Mouse (Mus musculus): ENCODE results near the gene Adamts9. TPM values are rescaled to one million over a fixed set of nuclear protein-coding genes. Genes with fewer than 3 reads are reported as not detected.

Gene Adamts9
- polyA plus RNA-seq, 1 experiment from 2014 or later, result 11.2 TPM

GRCm38 (mm10) chr6:92822006-92822405 lies 121.3 kb downstream of the Adamts9 start:
- Histone ChIP-seq H3K4me1 (no peaks in the 10 kb centered on the region), H3K36me3 (0 out of 2 replicates have a peak, but pooled peaks cover 3% of the 10 kb centered on the region), H3K4me3 (no peak overlapping the region), H3K27me3 (no peaks in the 10 kb centered on the region), H3K27ac (no peak overlapping the region), H3K9me3 (no peaks in the 10 kb centered on the region), H3K4me2 (no peak overlapping the region), H3K9ac (no peak overlapping the region)
- 74% methylated on average over 6 of the region's 6 CpGs for whole genome bisulfite sequencing
- ATAC-seq (ENCODE audit: borderline replicate concordance, extremely low read depth, low FRiP score, low TSS enrichment), result no peak

GRCm38 (mm10) chr6:92821606-92822005 lies 121.7 kb downstream of the Adamts9 start:
- peaks cover 3% of the 10 kb centered on the region; the same call in 1 of the 2 replicates for H3K36me3 ChIP-seq

GRCm38 (mm10) chr6:92817661-92818060 lies 125.6 kb downstream of the Adamts9 start:
- H3K4me2 ChIP-seq, result no peak overlapping the region

More at GRCm38 (mm10) chr6:92821606-92822005, 121.7 kb downstream of the Adamts9 start:
- no peaks in the 10 kb centered on the region for H3K9me3 ChIP-seq
- WGBS, result 72% methylated on average over 5 of the region's 5 CpGs
- peaks cover 3% of the 10 kb centered on the region for H3K4me1 ChIP-seq
- H3K9ac ChIP-seq, result no peak overlapping the region
- no peaks in the 10 kb centered on the region for H3K27me3 ChIP-seq
- H3K4me2 ChIP-seq, result no peak overlapping the region
- H3K27ac ChIP-seq, result no peak overlapping the region
- H3K4me3 ChIP-seq, result no peak overlapping the region
- no peak for ATAC-seq (ENCODE audit: borderline replicate concordance, extremely low read depth, low FRiP score, low TSS enrichment)

GRCm38 (mm10) chr6:92816311-92816751 lies 127.0 kb downstream of the Adamts9 start, which contains the start of gene A730049H05Rik:
A730049H05Rik (plus strand) TSS chr6:92816478.
- ATAC-seq (ENCODE audit: borderline replicate concordance, extremely low read depth, low FRiP score, low TSS enrichment), result peak; percentile 49; the same call in 1 of the 2 replicates
- H3K4me3 ChIP-seq, result no peak within 1 kb of the TSS

More at GRCm38 (mm10) chr6:92817661-92818060, 125.6 kb downstream of the Adamts9 start:
- H3K9ac ChIP-seq, result no peak overlapping the region
- no peaks in the 10 kb centered on the region for H3K27me3 ChIP-seq
- peaks cover 9% of the 10 kb centered on the region; the same call in 1 of the 2 replicates for H3K36me3 ChIP-seq
- H3K27ac ChIP-seq, result no peak overlapping the region
- no peaks in the 10 kb centered on the region for H3K9me3 ChIP-seq
- H3K4me1 ChIP-seq, result peaks cover 12% of the 10 kb centered on the region
- ATAC-seq (ENCODE audit: borderline replicate concordance, extremely low read depth, low FRiP score, low TSS enrichment), result no peak
- no peak overlapping the region for H3K4me3 ChIP-seq
- WGBS, result 75% methylated on average over 8 of the region's 8 CpGs

GRCm38 (mm10) chr6:92812702-92813370 lies 130.5 kb downstream of the Adamts9 start:
- Histone ChIP-seq H3K27ac (no peak overlapping the region), H3K27me3 (no peaks in the 10 kb centered on the region), H3K36me3 (peaks cover 17% of the 10 kb centered on the region), H3K9ac (no peak overlapping the region), H3K9me3 (no peaks in the 10 kb centered on the region), H3K4me2 (no peak overlapping the region), H3K4me3 (no peak overlapping the region), H3K4me1 (peaks cover 12% of the 10 kb centered on the region)
- WGBS, result 56% methylated on average over 2 of the region's 2 CpGs
- no peak for ATAC-seq (ENCODE audit: borderline replicate concordance, extremely low read depth, low FRiP score, low TSS enrichment)

More at GRCm38 (mm10) chr6:92816311-92816751, 127.0 kb downstream of the Adamts9 start, which contains the start of gene A730049H05Rik:
- H3K27me3 ChIP-seq, result no peaks in the 10 kb centered on the region
- H3K36me3 ChIP-seq, result peaks cover 13% of the 10 kb centered on the region
- peak within 1 kb of the TSS; percentile 37 for H3K4me2 ChIP-seq
- H3K27ac ChIP-seq, result peak within 1 kb of the TSS; percentile 7; the same call in 1 of the 2 replicates
- H3K9ac ChIP-seq, result no peak within 1 kb of the TSS
- peaks cover 12% of the 10 kb centered on the region for H3K4me1 ChIP-seq
- WGBS, result 33% methylated on average over 8 of the region's 8 CpGs
- no peaks in the 10 kb centered on the region for H3K9me3 ChIP-seq

GRCm38 (mm10) chr6:92811566-92811965 lies 131.7 kb downstream of the Adamts9 start:
- H3K27me3 ChIP-seq, result no peaks in the 10 kb centered on the region
- H3K4me1 ChIP-seq, result peaks cover 8% of the 10 kb centered on the region
- no peaks in the 10 kb centered on the region for H3K9me3 ChIP-seq
- no peak overlapping the region for H3K4me3 ChIP-seq
- H3K27ac ChIP-seq, result no peak overlapping the region
- no peak for ATAC-seq (ENCODE audit: borderline replicate concordance, extremely low read depth, low FRiP score, low TSS enrichment)
- H3K9ac ChIP-seq, result no peak overlapping the region
- H3K36me3 ChIP-seq, result peaks cover 23% of the 10 kb centered on the region
- H3K4me2 ChIP-seq, result no peak overlapping the region

- Histone ChIP-seq H3K27ac (no peak overlapping the region), H3K4me3 (no peak overlapping the region), H3K36me3 (peaks cover 30% of the 10 kb centered on the region), H3K27me3 (no peaks in the 10 kb centered on the region), H3K4me2 (no peak overlapping the region), H3K4me1 (no peaks in the 10 kb centered on the region), H3K9ac (no peak overlapping the region), H3K9me3 (no peaks in the 10 kb centered on the region)
- WGBS, result 92% methylated on average over 2 of the region's 2 CpGs
- ATAC-seq (ENCODE audit: borderline replicate concordance, extremely low read depth, low FRiP score, low TSS enrichment), result no peak
These were observed 132.7 kb downstream of the Adamts9 start for GRCm38 (mm10) chr6:92810628-92811027.

- H3K4me2 ChIP-seq, result no peak overlapping the region
- no peak overlapping the region for H3K27ac ChIP-seq
- no peaks in the 10 kb centered on the region for H3K9me3 ChIP-seq
- 88% methylated on average over 3 of the region's 3 CpGs for WGBS
- H3K36me3 ChIP-seq, result peaks cover 33% of the 10 kb centered on the region
- H3K27me3 ChIP-seq, result no peaks in the 10 kb centered on the region
- H3K4me1 ChIP-seq, result no peaks in the 10 kb centered on the region
- H3K4me3 ChIP-seq, result no peak overlapping the region
- no peak overlapping the region for H3K9ac ChIP-seq
- ATAC-seq (ENCODE audit: borderline replicate concordance, extremely low read depth, low FRiP score, low TSS enrichment), result no peak
These were observed 133.5 kb downstream of the Adamts9 start for GRCm38 (mm10) chr6:92809818-92810217.

- no peak for ATAC-seq (ENCODE audit: borderline replicate concordance, extremely low read depth, low FRiP score, low TSS enrichment)
- H3K4me1 ChIP-seq, result peaks cover 12% of the 10 kb centered on the region; the same call in 1 of the 2 replicates
- H3K27me3 ChIP-seq, result no peaks in the 10 kb centered on the region
- H3K4me3 ChIP-seq, result no peak overlapping the region
- peaks cover 48% of the 10 kb centered on the region for H3K36me3 ChIP-seq
- 79% methylated on average over 3 of the region's 3 CpGs for WGBS
- H3K27ac ChIP-seq, result no peak overlapping the region
- no peaks in the 10 kb centered on the region for H3K9me3 ChIP-seq
- H3K4me2 ChIP-seq, result no peak overlapping the region
- H3K9ac ChIP-seq, result no peak overlapping the region
These were observed 138.9 kb downstream of the Adamts9 start for GRCm38 (mm10) chr6:92804254-92804971.

- no peaks in the 10 kb centered on the region for H3K9me3 ChIP-seq
- H3K4me2 ChIP-seq, result no peak overlapping the region
- 43% methylated on average over 6 of the region's 6 CpGs for WGBS
- ATAC-seq (ENCODE audit: borderline replicate concordance, extremely low read depth, low FRiP score, low TSS enrichment), result peak; percentile 88
- no peaks in the 10 kb centered on the region for H3K27me3 ChIP-seq
- peaks cover 47% of the 10 kb centered on the region for H3K36me3 ChIP-seq
- peak overlapping the region; percentile 24; the same call in 1 of the 2 replicates for H3K27ac ChIP-seq
- no peak overlapping the region for H3K9ac ChIP-seq
- H3K4me1 ChIP-seq, result peaks cover 12% of the 10 kb centered on the region; the same call in 1 of the 2 replicates
- no peak overlapping the region for H3K4me3 ChIP-seq
These were observed 140.1 kb downstream of the Adamts9 start for GRCm38 (mm10) chr6:92803213-92803612.

- ATAC-seq (ENCODE audit: borderline replicate concordance, extremely low read depth, low FRiP score, low TSS enrichment), result no peak
- H3K4me1 ChIP-seq, result peaks cover 12% of the 10 kb centered on the region; the same call in 1 of the 2 replicates
- no peak overlapping the region for H3K4me2 ChIP-seq
- no peak overlapping the region for H3K27ac ChIP-seq
- no peak overlapping the region for H3K9ac ChIP-seq
- 90% methylated on average over 11 of the region's 11 CpGs for WGBS
- no peaks in the 10 kb centered on the region for H3K27me3 ChIP-seq
- H3K4me3 ChIP-seq, result no peak overlapping the region
- H3K9me3 ChIP-seq, result no peaks in the 10 kb centered on the region
- peaks cover 45% of the 10 kb centered on the region for H3K36me3 ChIP-seq
These were observed 140.9 kb downstream of the Adamts9 start for GRCm38 (mm10) chr6:92802421-92802820.

GRCm38 (mm10) chr6:92801462-92801861 lies 141.8 kb downstream of the Adamts9 start:
- 71% methylated on average over 2 of the region's 2 CpGs for WGBS
- ATAC-seq (ENCODE audit: borderline replicate concordance, extremely low read depth, low FRiP score, low TSS enrichment), result no peak
- Histone ChIP-seq H3K4me3 (no peak overlapping the region), H3K36me3 (peaks cover 47% of the 10 kb centered on the region), H3K9me3 (no peaks in the 10 kb centered on the region), H3K27me3 (no peaks in the 10 kb centered on the region), H3K27ac (no peak overlapping the region), H3K4me1 (peaks cover 12% of the 10 kb centered on the region; the same call in 1 of the 2 replicates), H3K9ac (no peak overlapping the region), H3K4me2 (no peak overlapping the region)

Data from lung, embryonic 15.5 days (tissue).